Mouse (Mus musculus) forebrain, embryonic 15.5 days (tissue): Measurements from ENCODE around the gene Pde8b. TPM values are rescaled to one million over a fixed set of nuclear protein-coding genes. Genes with fewer than 3 reads are reported as not detected.

ENCODE experiments used
- ATAC-seq: fragments of 200-750 bp; cut with Nextera tagmentation; replicated peaks from 2 replicates; pipeline ENCODE4 v1.8.0; 2017; ENCODE audit warnings: mild to moderate bottlenecking, moderate TSS enrichment, moderate library complexity
- H3K27ac ChIP-seq: fragments of 300-500 bp; sonication (generic); replicated peaks from 2 replicates; pipeline ENCODE4 v1.5.1; 2015; ENCODE audit warnings: mild to moderate bottlenecking, inconsistent platforms
- H3K27me3 ChIP-seq: fragments of 300-500 bp; sonication (generic); 2 replicates; pipeline ENCODE4 v1.6.1; 2015; ENCODE audit warnings: inconsistent platforms
- H3K36me3 ChIP-seq: fragments of 300-500 bp; sonication (generic); 2 replicates; pipeline ENCODE4 v1.6.1; 2015; ENCODE audit warnings: mild to moderate bottlenecking, inconsistent platforms
- H3K4me1 ChIP-seq: fragments of 300-500 bp; sonication (generic); 2 replicates; pipeline ENCODE4 v1.6.1; 2015; ENCODE audit warnings: inconsistent platforms
- H3K4me2 ChIP-seq: fragments of 300-500 bp; sonication (generic); replicated peaks from 2 replicates; pipeline ENCODE4 v1.6.1; 2015; ENCODE audit warnings: mild to moderate bottlenecking, inconsistent platforms
- H3K4me3 ChIP-seq: fragments of 300-500 bp; sonication (generic); 2 replicates; pipeline ENCODE4 v1.5.1; 2015; ENCODE audit warnings: mild to moderate bottlenecking, inconsistent platforms
- H3K9ac ChIP-seq: fragments of 300-500 bp; sonication (generic); replicated peaks from 2 replicates; pipeline ENCODE4 v1.6.1; 2015; ENCODE audit warnings: mild to moderate bottlenecking, inconsistent platforms
- H3K9me3 ChIP-seq: fragments of 300-500 bp; sonication (generic); 2 replicates; pipeline ENCODE4 v1.6.1; 2016; ENCODE audit warnings: inconsistent platforms
- WGBS: fragments of 180-500 bp; shearing (Covaris S2); methylation state at CpG from one replicate; pipeline ENCODE4 v1.1.7; 2015; ENCODE audit warnings: mixed read lengths; 5-methylcytosine and 5-hydroxymethylcytosine counted together
- polyA plus RNA-seq: library from polyadenylated mRNA; unstranded; fragments of >200 nt; fragmentation: Nextera tagmentation; extraction: Ambion mirVana; gene quantifications from 2 replicates; pipeline ENCODE4 v1.2.1, GENCODE M21; 2015

Pde8b gene
- polyA plus RNA-seq, 1 experiment from 2014 or later = 4.8 TPM

- no peaks in the 10 kb centered on the region for H3K27me3 ChIP-seq
Measured at GRCm38 (mm10) chr13:95091546-95092445, 158.3 kb downstream of the Pde8b start.

GRCm38 (mm10) chr13:95087358-95087787 is 162.8 kb downstream of the Pde8b start:
- no peak overlapping the region for H3K4me2 ChIP-seq
- no peak overlapping the region for H3K27ac ChIP-seq
- 79% methylated on average over 8 of the region's 8 CpGs for WGBS
- no peaks in the 10 kb centered on the region for H3K36me3 ChIP-seq
- H3K9ac ChIP-seq = no peak overlapping the region
- H3K4me3 ChIP-seq = no peak overlapping the region
- H3K4me1 ChIP-seq = no peaks in the 10 kb centered on the region
- H3K27me3 ChIP-seq = no peaks in the 10 kb centered on the region
- no peaks in the 10 kb centered on the region for H3K9me3 ChIP-seq
- ATAC-seq = no peak

More at GRCm38 (mm10) chr13:95091546-95092445, 158.3 kb downstream of the Pde8b start:
- Histone ChIP-seq H3K9me3 (no peaks in the 10 kb centered on the region), H3K27ac (no peak overlapping the region), H3K4me3 (no peak overlapping the region), H3K4me2 (no peak overlapping the region), H3K4me1 (peaks cover 4% of the 10 kb centered on the region; the same call in 1 of the 2 replicates), H3K9ac (no peak overlapping the region), H3K36me3 (no peaks in the 10 kb centered on the region)
- WGBS = 85% methylated on average over 14 of the region's 14 CpGs
- no peak for ATAC-seq

- 89% methylated on average over 5 of the region's 5 CpGs for WGBS
- no peak overlapping the region for H3K9ac ChIP-seq
- H3K4me3 ChIP-seq = no peak overlapping the region
Measured at GRCm38 (mm10) chr13:95086033-95086432, 164.1 kb downstream of the Pde8b start.

GRCm38 (mm10) chr13:95082611-95083010 is 167.5 kb downstream of the Pde8b start:
- Histone ChIP-seq H3K4me3 (no peak overlapping the region), H3K4me2 (no peak overlapping the region), H3K9me3 (no peaks in the 10 kb centered on the region), H3K27ac (no peak overlapping the region), H3K4me1 (no peaks in the 10 kb centered on the region), H3K36me3 (no peaks in the 10 kb centered on the region), H3K9ac (no peak overlapping the region), H3K27me3 (no peaks in the 10 kb centered on the region)
- no peak for ATAC-seq
- WGBS = 89% methylated on average over 3 of the region's 3 CpGs

More at GRCm38 (mm10) chr13:95086033-95086432, 164.1 kb downstream of the Pde8b start:
- Histone ChIP-seq H3K36me3 (no peaks in the 10 kb centered on the region), H3K27ac (no peak overlapping the region), H3K4me1 (no peaks in the 10 kb centered on the region), H3K9me3 (no peaks in the 10 kb centered on the region), H3K4me2 (no peak overlapping the region), H3K27me3 (no peaks in the 10 kb centered on the region)
- no peak for ATAC-seq

- Histone ChIP-seq H3K27me3 (no peaks in the 10 kb centered on the region), H3K9me3 (no peaks in the 10 kb centered on the region), H3K36me3 (no peaks in the 10 kb centered on the region), H3K4me1 (no peaks in the 10 kb centered on the region), H3K4me3 (no peak overlapping the region), H3K27ac (no peak overlapping the region), H3K4me2 (no peak overlapping the region), H3K9ac (no peak overlapping the region)
- ATAC-seq = no peak
- 76% methylated on average over 7 of the region's 7 CpGs for WGBS
Measured at GRCm38 (mm10) chr13:95081082-95081481, 169.1 kb downstream of the Pde8b start.

- Histone ChIP-seq H3K27me3 (no peaks in the 10 kb centered on the region), H3K9me3 (no peaks in the 10 kb centered on the region), H3K4me2 (no peak overlapping the region), H3K4me1 (no peaks in the 10 kb centered on the region), H3K36me3 (no peaks in the 10 kb centered on the region), H3K27ac (no peak overlapping the region), H3K4me3 (no peak overlapping the region), H3K9ac (no peak overlapping the region)
- ATAC-seq = no peak
- 63% methylated on average over 6 of the region's 6 CpGs for WGBS
Measured at GRCm38 (mm10) chr13:95078492-95078891, 171.6 kb downstream of the Pde8b start.

- no peak overlapping the region for H3K4me3 ChIP-seq
- no peak for ATAC-seq
- H3K27ac ChIP-seq = no peak overlapping the region
- H3K9ac ChIP-seq = no peak overlapping the region
- no peaks in the 10 kb centered on the region for H3K27me3 ChIP-seq
- H3K4me1 ChIP-seq = no peaks in the 10 kb centered on the region
- no peaks in the 10 kb centered on the region for H3K36me3 ChIP-seq
- H3K9me3 ChIP-seq = no peaks in the 10 kb centered on the region
- no peak overlapping the region for H3K4me2 ChIP-seq
- 86% methylated on average over 3 of the region's 3 CpGs for WGBS
Measured at GRCm38 (mm10) chr13:95077688-95078087, 172.4 kb downstream of the Pde8b start.

GRCm38 (mm10) chr13:95076142-95076541 is 174.0 kb downstream of the Pde8b start:
- H3K4me1 ChIP-seq = no peaks in the 10 kb centered on the region
- no peak for ATAC-seq
- H3K27ac ChIP-seq = no peak overlapping the region
- H3K9me3 ChIP-seq = no peaks in the 10 kb centered on the region
- no peak overlapping the region for H3K9ac ChIP-seq
- no peaks in the 10 kb centered on the region for H3K27me3 ChIP-seq
- no peaks in the 10 kb centered on the region for H3K36me3 ChIP-seq
- no peak overlapping the region for H3K4me3 ChIP-seq
- 76% methylated on average over 2 of the region's 2 CpGs for WGBS
- H3K4me2 ChIP-seq = no peak overlapping the region

GRCm38 (mm10) chr13:95073445-95074172 is 176.5 kb downstream of the Pde8b start:
- 53% methylated on average over 8 of the region's 8 CpGs for WGBS

GRCm38 (mm10) chr13:95070268-95070667 is 179.9 kb downstream of the Pde8b start:
- Histone ChIP-seq H3K36me3 (no peaks in the 10 kb centered on the region), H3K4me3 (no peak overlapping the region), H3K9me3 (no peaks in the 10 kb centered on the region), H3K9ac (no peak overlapping the region), H3K4me1 (no peaks in the 10 kb centered on the region), H3K27me3 (no peaks in the 10 kb centered on the region), H3K27ac (no peak overlapping the region), H3K4me2 (no peak overlapping the region)
- no peak for ATAC-seq

More at GRCm38 (mm10) chr13:95073445-95074172, 176.5 kb downstream of the Pde8b start:
- Histone ChIP-seq H3K9me3 (no peaks in the 10 kb centered on the region), H3K9ac (no peak overlapping the region), H3K4me1 (no peaks in the 10 kb centered on the region), H3K4me3 (no peak overlapping the region), H3K27me3 (no peaks in the 10 kb centered on the region), H3K36me3 (no peaks in the 10 kb centered on the region), H3K27ac (no peak overlapping the region), H3K4me2 (no peak overlapping the region)
- ATAC-seq = no peak

GRCm38 (mm10) chr13:95067854-95068253 is 182.3 kb downstream of the Pde8b start:
- Histone ChIP-seq H3K4me3 (no peak overlapping the region), H3K27me3 (no peaks in the 10 kb centered on the region), H3K36me3 (no peaks in the 10 kb centered on the region), H3K9me3 (no peaks in the 10 kb centered on the region), H3K4me2 (no peak overlapping the region), H3K4me1 (no peaks in the 10 kb centered on the region), H3K9ac (no peak overlapping the region), H3K27ac (no peak overlapping the region)
- ATAC-seq = no peak
- WGBS = 66% methylated on average over 6 of the region's 6 CpGs

- Histone ChIP-seq H3K27me3 (no peaks in the 10 kb centered on the region), H3K4me2 (no peak overlapping the region), H3K9me3 (no peaks in the 10 kb centered on the region), H3K36me3 (no peaks in the 10 kb centered on the region), H3K27ac (no peak overlapping the region), H3K4me3 (no peak overlapping the region), H3K9ac (no peak overlapping the region), H3K4me1 (no peaks in the 10 kb centered on the region)
- no peak for ATAC-seq
- 76% methylated on average over 4 of the region's 4 CpGs for WGBS
Measured at GRCm38 (mm10) chr13:95063390-95064017, 186.6 kb downstream of the Pde8b start.
